Mouse (Mus musculus) neutrophil, adult 5-6 weeks (primary cell): Measurements from ENCODE around the gene Rnf222. TPM values are rescaled to one million over a fixed set of nuclear protein-coding genes. Genes with fewer than 3 reads are reported as not detected.

Source experiments
- ATAC-seq: fragments of 151-379, 151-347 bp; 2 replicates; pipeline ENCODE4 v1.8.0; 2017; ENCODE audit warnings: mild to moderate bottlenecking, moderate TSS enrichment; ENCODE audit not compliant: insufficient number of reproducible peaks, poor library complexity, low FRiP score, severe bottlenecking; ENCODE audit errors: extremely low read depth
- total RNA-seq: library from RNA; stranded (forward); fragments of 200-1000 nt; gene quantifications from 2 replicates; pipeline ENCODE4 v1.2.3, GENCODE M21; 2017

The Rnf222 gene
- total RNA-seq, result not detected in 2 replicates

DNA sequence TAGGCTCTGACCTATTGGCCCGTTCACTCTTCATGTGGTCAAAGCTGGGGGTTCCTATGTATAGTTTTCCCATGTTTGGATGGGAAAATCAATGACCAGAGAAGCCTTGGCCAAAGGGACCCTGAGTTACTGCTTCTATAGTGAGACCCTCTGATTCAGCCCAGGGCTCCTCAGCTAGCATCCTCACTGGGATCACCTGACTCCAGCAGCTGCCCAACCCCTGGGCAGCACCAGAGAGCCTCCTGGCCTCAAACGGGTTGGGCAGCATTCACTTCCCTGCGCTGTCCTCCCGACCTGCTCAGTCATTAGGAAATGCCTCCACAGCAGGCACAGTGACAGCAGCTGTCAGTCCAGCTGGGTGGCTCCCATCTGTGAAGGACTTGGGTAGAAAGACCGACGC is at the start of gene Rnf222:
Gene Rnf222, plus strand, starts transcription at position 301 of the 400 bp plus-strand sequence.
- ATAC-seq, result no peak

- ATAC-seq, result no peak
Observed at GRCm38 (mm10) chr11:68839606-68840005, 48.7 kb upstream of the Rnf222 start.

DNA sequence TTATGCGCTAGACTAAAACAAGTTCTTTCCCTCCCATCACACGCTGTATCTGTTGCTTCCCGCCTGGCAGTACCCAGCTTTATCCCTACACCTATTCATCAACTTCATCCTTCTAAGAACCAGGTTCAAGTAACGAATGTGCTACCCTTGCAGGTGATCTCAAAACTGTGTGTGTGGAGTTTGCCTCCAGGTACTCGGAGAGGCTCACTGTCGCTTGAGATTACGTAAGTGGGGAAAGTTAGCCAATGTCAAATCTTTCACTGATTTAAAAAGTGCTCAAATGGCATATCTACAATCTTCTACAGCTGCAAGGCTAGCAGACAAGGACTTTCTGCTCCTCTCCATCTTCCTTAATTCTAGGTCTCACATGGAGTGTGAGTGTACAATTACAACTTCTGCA is 37.5 kb upstream of the Rnf222 start:
- ATAC-seq, result no peak

DNA sequence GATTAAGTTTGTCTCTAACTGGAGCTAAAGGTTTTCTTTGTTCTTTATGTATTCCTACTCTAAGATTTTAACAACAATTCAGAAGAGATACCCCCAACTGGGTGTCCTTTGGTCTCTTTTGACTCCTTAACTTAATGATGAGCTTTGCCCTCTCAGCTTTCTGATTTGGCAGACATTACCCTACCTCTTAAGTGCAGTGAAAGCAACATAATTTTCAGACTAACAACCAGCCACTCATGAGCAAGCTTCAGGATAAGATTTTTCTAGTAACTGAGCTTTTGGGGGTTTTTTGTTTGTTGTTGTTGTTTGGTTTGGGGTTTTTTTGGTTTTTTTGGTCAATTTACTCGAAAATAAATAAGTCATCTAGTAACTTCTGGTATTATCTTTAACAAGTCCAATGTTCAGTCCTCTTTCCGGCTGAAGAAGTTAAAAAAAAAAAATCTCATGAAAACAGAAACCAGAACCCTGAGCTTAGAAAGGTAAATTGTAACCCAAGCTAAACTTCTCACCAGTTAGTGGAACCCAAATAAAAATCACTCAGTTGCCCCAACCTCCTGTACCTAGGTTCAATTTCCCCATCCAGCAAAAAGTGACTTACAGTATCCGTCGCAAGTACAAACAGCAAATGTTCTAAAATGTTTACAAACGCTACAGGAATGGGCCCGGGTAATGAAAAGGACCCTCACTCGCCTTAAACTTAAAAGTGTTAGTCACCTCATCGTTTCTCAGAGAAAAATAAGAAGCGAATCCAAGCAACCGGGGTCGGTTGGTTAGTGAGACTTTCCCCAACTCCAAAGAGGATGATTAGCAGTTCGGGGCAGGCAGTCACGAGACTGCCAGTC is 36.5 kb upstream of the Rnf222 start:
- ATAC-seq, result no peak

DNA sequence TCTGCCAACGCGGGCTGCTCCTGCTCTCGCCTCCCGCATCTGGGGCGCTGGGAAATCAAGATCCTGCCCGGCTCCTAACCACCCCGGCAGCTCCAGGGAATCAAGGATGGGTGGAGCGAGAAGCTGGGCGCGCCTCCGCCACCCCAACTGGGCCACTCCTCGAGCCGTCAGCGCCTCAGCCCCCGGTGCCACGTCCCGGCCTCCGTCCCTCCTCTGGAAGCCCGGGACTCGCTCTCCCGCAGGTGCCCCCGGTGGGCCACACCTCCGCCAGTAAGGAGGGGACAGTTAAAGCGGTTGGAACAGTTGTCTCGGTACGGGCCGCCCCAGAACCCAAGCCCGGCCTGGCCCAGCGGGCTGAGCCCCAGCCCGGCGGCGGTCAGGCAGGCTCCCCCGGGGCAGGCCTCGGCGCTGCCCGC is 35.9 kb upstream of the Rnf222 start:
- no peak for ATAC-seq

DNA sequence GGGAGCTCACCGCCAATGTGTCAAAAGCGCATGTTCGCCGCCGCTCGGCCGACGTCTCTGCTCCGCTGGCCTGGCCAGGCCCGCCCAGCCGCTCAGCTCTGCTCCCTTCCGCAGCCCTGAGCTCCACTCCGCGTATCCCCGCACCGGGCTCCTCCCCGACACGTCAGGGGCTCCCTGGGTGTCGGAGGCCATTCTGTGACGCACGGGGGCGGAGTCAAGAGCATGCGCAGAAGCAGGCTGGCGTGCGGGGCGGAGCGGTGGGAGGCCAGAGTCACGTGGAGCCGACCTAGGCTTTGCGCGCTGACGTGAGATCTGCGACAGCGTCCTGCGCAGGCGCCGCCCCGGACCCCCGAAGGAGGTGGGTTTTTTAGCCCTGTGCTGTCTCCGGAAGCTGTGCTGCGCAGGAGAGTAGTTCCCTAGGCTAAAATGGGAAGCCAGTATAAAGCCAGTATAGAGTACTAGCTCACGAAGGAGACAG is 35.4 kb upstream of the Rnf222 start:
- peak; percentile 94 for ATAC-seq

DNA sequence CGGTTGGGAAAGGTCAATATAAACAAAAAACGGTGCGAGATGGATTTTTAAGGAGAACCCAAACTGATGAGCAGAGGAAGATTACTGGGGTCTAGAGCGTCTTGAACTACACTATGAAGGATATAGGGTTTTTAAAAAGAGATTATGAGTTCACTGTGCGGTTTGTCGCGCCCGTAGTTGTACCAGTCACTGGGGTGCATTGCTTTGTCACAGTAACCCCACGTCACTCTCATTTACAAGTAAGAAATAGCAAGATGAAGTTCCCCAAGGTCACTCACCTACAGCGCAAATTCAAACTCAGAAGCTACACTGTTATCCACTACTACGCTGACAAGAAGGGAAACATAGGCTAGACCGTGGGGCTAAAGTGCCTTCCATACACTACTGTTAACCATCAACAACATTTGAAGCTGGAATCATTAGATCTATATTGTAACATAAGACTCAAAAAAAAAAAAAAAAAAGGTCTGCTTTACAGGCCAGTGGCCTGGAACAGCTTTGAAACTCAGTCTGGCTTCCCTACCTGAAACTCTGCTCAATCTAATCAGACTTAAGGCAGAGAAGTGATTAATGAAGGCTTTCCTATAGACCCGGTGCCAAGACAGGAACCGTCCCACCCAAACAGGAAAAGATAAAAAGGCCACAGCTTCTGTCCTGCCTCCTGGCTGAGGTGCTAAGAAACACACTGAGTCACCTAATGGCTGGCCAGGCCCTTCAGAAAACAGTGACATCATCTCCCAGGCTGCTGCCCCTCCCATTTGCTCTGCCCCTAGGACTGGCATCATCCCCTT is 34.5 kb upstream of the Rnf222 start:
- peak; percentile 58; the same call in 1 of the 2 replicates for ATAC-seq

DNA sequence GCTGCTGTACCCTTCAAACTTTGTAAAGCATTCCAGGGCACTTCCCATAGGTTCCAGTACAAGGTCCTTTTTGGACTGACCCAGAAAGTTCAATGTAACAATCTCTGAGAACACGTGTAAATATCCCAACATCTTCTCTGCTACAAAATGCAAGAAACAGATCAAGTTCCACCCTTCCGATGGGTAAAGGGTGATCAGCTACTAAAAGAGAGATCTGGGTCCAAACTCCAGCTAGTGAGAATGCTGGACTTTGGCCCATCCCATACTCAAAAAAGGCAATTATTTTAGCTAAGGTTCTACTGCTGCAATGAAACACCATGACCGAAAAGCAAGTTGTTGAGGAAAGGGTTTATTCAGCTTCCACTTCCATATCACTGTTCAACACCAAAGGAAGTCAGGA is 33.7 kb upstream of the Rnf222 start:
- no peak for ATAC-seq

DNA sequence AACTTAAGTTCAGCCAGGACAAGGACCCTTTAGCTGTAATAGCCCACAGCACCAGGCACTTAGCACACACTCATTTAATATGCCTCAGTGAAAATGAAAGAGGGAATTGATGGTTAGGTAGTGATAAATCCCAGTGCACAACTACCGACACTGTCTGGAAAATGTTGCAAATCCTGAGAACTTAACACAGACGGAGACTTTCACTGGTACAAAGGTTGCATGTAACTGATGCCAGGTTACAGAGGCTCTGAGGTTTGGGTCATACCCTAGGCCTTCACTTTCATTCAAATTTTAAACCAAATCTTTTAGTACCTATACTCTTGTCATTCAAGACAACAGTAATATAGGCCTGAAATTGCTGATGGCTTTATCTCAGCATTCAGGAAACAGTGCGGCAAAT is 31.0 kb upstream of the Rnf222 start:
- no peak for ATAC-seq

DNA sequence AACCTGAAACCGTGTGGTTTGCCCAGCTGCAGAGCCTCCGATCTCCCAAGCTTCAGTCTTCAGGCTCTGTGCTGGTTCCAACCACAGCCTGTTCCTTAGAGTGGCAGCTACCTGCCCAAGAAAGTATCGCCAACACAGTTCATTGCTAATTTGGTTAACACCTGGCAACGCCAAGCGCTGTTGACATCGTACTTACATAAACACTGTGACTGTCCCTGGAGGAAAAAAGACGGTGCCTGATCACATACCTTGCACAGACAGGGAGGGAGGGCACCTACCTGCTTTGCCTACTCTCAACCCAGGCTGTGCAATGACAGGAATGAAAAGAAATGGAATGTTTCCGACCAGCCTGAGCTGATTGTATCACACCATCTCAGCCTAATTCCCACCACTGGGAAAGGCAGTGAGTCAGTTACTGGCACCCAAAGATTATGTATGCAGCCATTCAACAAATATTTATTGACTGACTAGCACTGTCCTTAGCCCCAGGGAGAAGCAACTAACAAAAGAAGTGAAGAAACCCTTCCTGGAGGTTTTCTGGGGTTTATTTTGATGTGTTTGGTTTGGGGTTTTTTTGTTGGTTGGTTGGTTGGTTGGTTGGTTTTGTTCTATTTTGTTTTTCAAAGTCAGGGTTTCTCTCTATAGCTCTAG is 28.3 kb upstream of the Rnf222 start:
- ATAC-seq, result no peak

- no peak for ATAC-seq
Observed at GRCm38 (mm10) chr11:68862260-68862659, 26.1 kb upstream of the Rnf222 start.

GRCm38 (mm10) chr11:68863631-68864091 is 24.7 kb upstream of the Rnf222 start:
- peak; percentile 82 for ATAC-seq

GRCm38 (mm10) chr11:68864544-68865189 is 23.7 kb upstream of the Rnf222 start:
- no peak for ATAC-seq

GRCm38 (mm10) chr11:68871277-68871676 is 17.1 kb upstream of the Rnf222 start:
- no peak for ATAC-seq

DNA sequence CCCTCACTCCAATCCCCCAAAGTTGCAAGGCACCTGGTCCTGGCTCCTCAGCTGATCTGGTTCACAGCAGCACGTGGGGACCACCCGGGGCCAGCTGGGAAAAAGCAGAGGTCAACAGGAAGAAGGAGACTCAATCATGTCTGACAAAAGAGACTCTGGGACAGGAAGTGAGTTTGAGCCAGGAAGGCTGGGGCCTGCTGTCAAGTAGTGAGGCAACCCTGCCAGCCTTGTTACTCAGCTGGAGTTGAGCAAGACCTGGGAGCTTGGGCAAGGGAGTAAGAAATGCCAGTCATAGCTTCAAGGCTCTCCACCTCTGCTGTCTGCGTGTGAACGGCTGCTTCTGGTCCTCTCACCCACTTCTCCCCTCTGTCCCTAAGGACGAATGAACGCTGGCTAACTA is 16.6 kb upstream of the Rnf222 start, which contains the start of gene Ndel1:
Gene Ndel1, minus strand, starts transcription at position 111 of the 400 bp plus-strand sequence.
- peak; percentile 95 for ATAC-seq

DNA sequence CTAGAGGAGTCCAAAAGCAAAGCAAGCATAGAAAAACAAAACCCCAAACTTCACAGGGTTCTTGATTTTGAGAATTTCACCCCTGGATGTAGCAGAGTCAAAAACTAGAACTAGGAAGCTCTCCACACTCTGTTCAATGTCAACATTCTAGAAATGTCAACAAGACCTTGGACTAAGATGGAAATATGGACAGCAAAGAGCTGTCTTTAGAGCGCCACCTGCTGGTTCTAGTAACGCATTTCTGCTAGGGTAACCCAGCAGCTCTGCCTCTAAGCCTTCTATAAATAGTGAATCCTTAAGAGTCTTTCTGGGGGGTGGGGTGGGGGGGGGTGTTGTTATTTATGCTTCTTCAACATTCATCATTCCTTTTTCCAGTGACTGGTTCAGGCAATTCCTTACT is 13.5 kb upstream of the Rnf222 start:
- ATAC-seq, result peak; percentile 55; the same call in 1 of the 2 replicates

- ATAC-seq, result no peak
Observed at GRCm38 (mm10) chr11:68878811-68879210, 9.5 kb upstream of the Rnf222 start.

- ATAC-seq, result no peak
Observed at GRCm38 (mm10) chr11:68882107-68882506, 6.2 kb upstream of the Rnf222 start.

GRCm38 (mm10) chr11:68883843-68884242 is 4.5 kb upstream of the Rnf222 start:
- ATAC-seq, result no peak
